Mouse (Mus musculus): ENCODE data around the gene 3100002H09Rik. TPM values are rescaled to one million over a fixed set of nuclear protein-coding genes. Genes with fewer than 3 reads are reported as not detected.

The 3100002H09Rik gene
- total RNA-seq, 2 experiments from 2014 or later, result 0.70 TPM; not detected in 1

- no peak for DNase-seq (ENCODE audit: extremely low spot score in 1 of 2, low spot score in 2 of 2)
- H3K4me3 ChIP-seq, result no peak overlapping the region
- H3K27ac ChIP-seq, result no peak overlapping the region
- intact Hi-C loops (cut with DNase I), result no loop called here
- no peak for TF ChIP-seq CTCF (IDR thresholded peaks at IDR 0.05)
These were observed 29.1 kb upstream of the 3100002H09Rik start for GRCm38 (mm10) chr4:124639715-124640114.

- no peak for TF ChIP-seq CTCF (IDR thresholded peaks at IDR 0.05)
- intact Hi-C loops (cut with DNase I), result no loop called here
- no peak overlapping the region for H3K4me3 ChIP-seq
- no peak overlapping the region for H3K27ac ChIP-seq
- no peak for DNase-seq (ENCODE audit: extremely low spot score in 1 of 2, low spot score in 2 of 2)
These were observed 22.7 kb upstream of the 3100002H09Rik start for GRCm38 (mm10) chr4:124633281-124633680.

- TF ChIP-seq CTCF (IDR thresholded peaks at IDR 0.05), result no peak
- no peak overlapping the region for H3K4me3 ChIP-seq
- no peak overlapping the region for H3K27ac ChIP-seq
- intact Hi-C loops (cut with DNase I), result no loop called here
- no peak for DNase-seq (ENCODE audit: extremely low spot score in 1 of 2, low spot score in 2 of 2)
These were observed 22.3 kb upstream of the 3100002H09Rik start for GRCm38 (mm10) chr4:124632856-124633255.

GRCm38 (mm10) chr4:124631456-124631855 is 20.9 kb upstream of the 3100002H09Rik start:
- Histone ChIP-seq H3K4me3 (no peak overlapping the region), H3K27ac (no peak overlapping the region)
- intact Hi-C loops (cut with DNase I), result no loop called here
- no peak for DNase-seq (ENCODE audit: extremely low spot score in 1 of 2, low spot score in 2 of 2)
- no peak for TF ChIP-seq CTCF (IDR thresholded peaks at IDR 0.05)

GRCm38 (mm10) chr4:124626836-124627235 is 16.2 kb upstream of the 3100002H09Rik start:
- Histone ChIP-seq H3K4me3 (no peak overlapping the region), H3K27ac (no peak overlapping the region)
- intact Hi-C loops (cut with DNase I), result no loop called here
- DNase-seq (ENCODE audit: extremely low spot score in 1 of 2, low spot score in 2 of 2), result no peak
- no peak for TF ChIP-seq CTCF (IDR thresholded peaks at IDR 0.05)

- no peak for TF ChIP-seq CTCF (IDR thresholded peaks at IDR 0.05)
These were observed 13.5 kb upstream of the 3100002H09Rik start for GRCm38 (mm10) chr4:124624111-124624581.

GRCm38 (mm10) chr4:124622566-124622965 is 12.0 kb upstream of the 3100002H09Rik start:
- no peak for TF ChIP-seq CTCF (IDR thresholded peaks at IDR 0.05)
- Histone ChIP-seq H3K27ac (no peak overlapping the region), H3K4me3 (no peak overlapping the region)
- no peak for DNase-seq (ENCODE audit: extremely low spot score in 1 of 2, low spot score in 2 of 2)
- intact Hi-C loops (cut with DNase I), result no loop called here

More at GRCm38 (mm10) chr4:124624111-124624581, 13.5 kb upstream of the 3100002H09Rik start:
- H3K27ac ChIP-seq, result no peak overlapping the region
- no peak overlapping the region for H3K4me3 ChIP-seq
- intact Hi-C loops (cut with DNase I), result no loop called here
- peak in 1 of 2 experiments; percentile 44 for DNase-seq (ENCODE audit: extremely low spot score in 1 of 2, low spot score in 2 of 2)

- Histone ChIP-seq H3K4me3 (no peak overlapping the region), H3K27ac (no peak overlapping the region)
- TF ChIP-seq CTCF (IDR thresholded peaks at IDR 0.05), result no peak
- intact Hi-C loops (cut with DNase I), result no loop called here
- DNase-seq (ENCODE audit: extremely low spot score in 1 of 2, low spot score in 2 of 2), result no peak
These were observed 10.8 kb upstream of the 3100002H09Rik start for GRCm38 (mm10) chr4:124621406-124621805.

GRCm38 (mm10) chr4:124618599-124618998 is 8.0 kb upstream of the 3100002H09Rik start:
- Histone ChIP-seq H3K4me3 (no peak overlapping the region), H3K27ac (no peak overlapping the region)
- DNase-seq (ENCODE audit: extremely low spot score in 1 of 2, low spot score in 2 of 2), result no peak
- intact Hi-C loops (cut with DNase I), result no loop called here
- no peak for TF ChIP-seq CTCF (IDR thresholded peaks at IDR 0.05)

- intact Hi-C loops (cut with DNase I), result no loop called here
- no peak for DNase-seq (ENCODE audit: extremely low spot score in 1 of 2, low spot score in 2 of 2)
- Histone ChIP-seq H3K4me3 (no peak overlapping the region), H3K27ac (no peak overlapping the region)
- TF ChIP-seq CTCF (IDR thresholded peaks at IDR 0.05), result no peak
These were observed 6.0 kb upstream of the 3100002H09Rik start for GRCm38 (mm10) chr4:124616636-124617035.

GRCm38 (mm10) chr4:124615986-124616385 is 5.4 kb upstream of the 3100002H09Rik start:
- intact Hi-C loops (cut with DNase I), result no loop called here
- H3K27ac ChIP-seq, result no peak overlapping the region

GRCm38 (mm10) chr4:124615406-124615960 is 4.9 kb upstream of the 3100002H09Rik start:
- intact Hi-C loops (cut with DNase I), result no loop called here
- Histone ChIP-seq H3K27ac (no peak overlapping the region), H3K4me3 (no peak overlapping the region)
- TF ChIP-seq CTCF (IDR thresholded peaks at IDR 0.05), result no peak
- DNase-seq (ENCODE audit: extremely low spot score in 1 of 2, low spot score in 2 of 2), result no peak

More at GRCm38 (mm10) chr4:124615986-124616385, 5.4 kb upstream of the 3100002H09Rik start:
- no peak for DNase-seq (ENCODE audit: extremely low spot score in 1 of 2, low spot score in 2 of 2)
- no peak for TF ChIP-seq CTCF (IDR thresholded peaks at IDR 0.05)
- H3K4me3 ChIP-seq, result no peak overlapping the region

- TF ChIP-seq CTCF (IDR thresholded peaks at IDR 0.05), result no peak
These were observed 3.6 kb upstream of the 3100002H09Rik start for GRCm38 (mm10) chr4:124614189-124614588.

More at GRCm38 (mm10) chr4:124614189-124614588, 3.6 kb upstream of the 3100002H09Rik start:
- H3K4me3 ChIP-seq, result no peak overlapping the region
- no peak for DNase-seq (ENCODE audit: extremely low spot score in 1 of 2, low spot score in 2 of 2)
- intact Hi-C loops (cut with DNase I), result no loop called here
- H3K27ac ChIP-seq, result no peak overlapping the region
